Mouse (Mus musculus) urinary bladder, postnatal 4 days (tissue): ENCODE results near the gene Atxn7l3.

ENCODE experiments used
- DNase-seq, 2 experiments: peaks; one replicate each; pipeline ENCODE4 v3.0.0; 2021 to 2022; ENCODE audit warnings: low spot score in 2 of 2

Gene Atxn7l3

GRCm38 (mm10) chr11:102296491-102297472, at the start of gene Atxn7l3:
Gene Atxn7l3, minus strand, starts transcription at chr11:102296631.
- peak; percentile 98 to 99 for DNase-seq

GRCm38 (mm10) chr11:102344458-102344857, 48.0 kb upstream of the Atxn7l3 start:
- DNase-seq: no peak

- DNase-seq: no peak
Measured at GRCm38 (mm10) chr11:102342742-102343141, 46.3 kb upstream of the Atxn7l3 start.

GRCm38 (mm10) chr11:102341101-102341500, 44.7 kb upstream of the Atxn7l3 start:
- DNase-seq: no peak

- DNase-seq: no peak
Measured at GRCm38 (mm10) chr11:102339624-102340023, 43.2 kb upstream of the Atxn7l3 start.

- DNase-seq: no peak
Measured at GRCm38 (mm10) chr11:102339195-102339594, 42.8 kb upstream of the Atxn7l3 start.

GRCm38 (mm10) chr11:102338561-102338960, 42.1 kb upstream of the Atxn7l3 start:
- no peak for DNase-seq

GRCm38 (mm10) chr11:102337921-102338320, 41.5 kb upstream of the Atxn7l3 start:
- DNase-seq: no peak

GRCm38 (mm10) chr11:102336191-102336590, 39.8 kb upstream of the Atxn7l3 start:
- DNase-seq: no peak

GRCm38 (mm10) chr11:102334973-102335700, 38.7 kb upstream of the Atxn7l3 start:
- DNase-seq: no peak

GRCm38 (mm10) chr11:102334010-102334409, 37.6 kb upstream of the Atxn7l3 start:
- DNase-seq: no peak

GRCm38 (mm10) chr11:102333061-102333460, 36.6 kb upstream of the Atxn7l3 start:
- DNase-seq: no peak

- DNase-seq: no peak
Measured at GRCm38 (mm10) chr11:102331806-102332205, 35.4 kb upstream of the Atxn7l3 start.

GRCm38 (mm10) chr11:102330039-102330438, 33.6 kb upstream of the Atxn7l3 start:
- DNase-seq: no peak

- DNase-seq: no peak
Measured at GRCm38 (mm10) chr11:102329518-102329917, 33.1 kb upstream of the Atxn7l3 start.

- DNase-seq: no peak
Measured at GRCm38 (mm10) chr11:102327839-102328238, 31.4 kb upstream of the Atxn7l3 start.

- DNase-seq: no peak
Measured at GRCm38 (mm10) chr11:102327250-102327649, 30.8 kb upstream of the Atxn7l3 start.

GRCm38 (mm10) chr11:102323516-102323915, 27.1 kb upstream of the Atxn7l3 start:
- no peak for DNase-seq

- no peak for DNase-seq
Measured at GRCm38 (mm10) chr11:102321931-102322330, 25.5 kb upstream of the Atxn7l3 start.

GRCm38 (mm10) chr11:102320686-102321005, 24.2 kb upstream of the Atxn7l3 start:
- peak; percentile 72 to 77 for DNase-seq

GRCm38 (mm10) chr11:102319941-102320685, 23.7 kb upstream of the Atxn7l3 start:
- peak; percentile 76 to 78 for DNase-seq

GRCm38 (mm10) chr11:102319410-102319792, 23.0 kb upstream of the Atxn7l3 start, which contains the start of gene Ubtf:
Gene Ubtf, minus strand, starts transcription at chr11:102319742.
- DNase-seq: peak; percentile 77 to 84
